Mouse (Mus musculus): Measurements from ENCODE around the gene Brd3.

- TF ChIP-seq CTCF (conservative IDR thresholded peaks at IDR 0.05; ENCODE audit: low read length) = no peak
- no peak for TF ChIP-seq POU5F1 (IDR thresholded peaks at IDR 0.05; ENCODE audit: borderline replicate concordance, low read length)
Measured at GRCm38 (mm10) chr2:27488362-27488761, 19.1 kb downstream of the Brd3 start.

Measured in E14TG2a.4 (cell line).